Mouse (Mus musculus) testis, adult 2 months (tissue): ENCODE results near the gene Olfr247. TPM values are rescaled to one million over a fixed set of nuclear protein-coding genes. Genes with fewer than 3 reads are reported as not detected.
"Not testable (repeated sequence)": the region's sequence is repeated elsewhere in the genome, so short reads cannot be mapped to it uniquely, and the experiment has no call there.

Source experiments
- H3K27ac ChIP-seq: fragments of 200-500 bp; 2 replicates; pipeline ENCODE4 v1.5.1; 2012; ENCODE audit warnings: low read depth, low read length; ENCODE audit not compliant: control insufficient read depth, insufficient read depth
- H3K27me3 ChIP-seq: fragments of 200-500 bp; 2 replicates; pipeline ENCODE4 v1.6.1; 2012; ENCODE audit warnings: mild to moderate bottlenecking, low read length, moderate library complexity; ENCODE audit not compliant: control insufficient read depth, insufficient read depth
- H3K36me3 ChIP-seq: fragments of 200-500 bp; 2 replicates; pipeline ENCODE4 v1.6.1; 2012; ENCODE audit warnings: mild to moderate bottlenecking, low read length; ENCODE audit not compliant: control insufficient read depth, insufficient read depth
- H3K4me1 ChIP-seq: fragments of 200-500 bp; 2 replicates; pipeline ENCODE4 v1.6.1; 2012; ENCODE audit warnings: low read length; ENCODE audit not compliant: control insufficient read depth, insufficient read depth
- H3K4me3 ChIP-seq: fragments of 200-500 bp; 2 replicates; pipeline ENCODE4 v1.5.1; 2012; ENCODE audit warnings: low read depth, mild to moderate bottlenecking, low read length, moderate library complexity, mixed read lengths; ENCODE audit not compliant: control insufficient read depth
- POLR2A ChIP-seq: fragments of 200-500 bp; IDR thresholded peaks from 2 replicates; pipeline ENCODE4 v1.6.1; 2012; ENCODE audit warnings: low read depth, mild to moderate bottlenecking, inconsistent platforms, low read length, moderate library complexity; ENCODE audit not compliant: control insufficient read depth
- polyA plus RNA-seq: library from polyadenylated mRNA; depleted of rRNA; stranded (reverse); fragments of >200 nt; gene quantifications from 2 replicates; pipeline ENCODE4 v1.2.3, GENCODE M21; 2012; rRNA removed

Gene Olfr247
- not detected in 2 replicates for polyA plus RNA-seq

DNA sequence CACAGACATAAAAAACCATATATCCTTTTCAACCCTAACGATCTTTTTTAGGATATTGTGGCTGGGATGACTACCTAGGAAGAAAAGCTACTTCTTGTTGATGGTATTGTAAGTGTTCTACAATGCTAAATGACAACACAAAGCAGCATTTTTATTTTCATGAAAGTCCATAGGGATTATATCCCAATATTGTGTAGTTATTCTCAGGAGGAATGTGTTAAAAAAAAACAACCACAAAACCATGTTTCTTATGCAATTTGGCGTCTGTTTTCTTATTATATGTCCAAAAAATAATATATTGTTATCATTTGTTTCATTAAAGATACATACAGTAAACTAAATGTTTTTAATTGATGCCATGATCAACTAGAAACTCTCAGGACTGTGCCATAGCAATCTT is at the start of gene Olfr247:
Gene Olfr247 (minus strand): TSS at position 101 of the 400 bp plus-strand sequence.
- H3K36me3 ChIP-seq, H3K4me1 ChIP-seq, H3K27me3 ChIP-seq, H3K27ac ChIP-seq, H3K4me3 ChIP-seq: not testable (repeated sequence)

DNA sequence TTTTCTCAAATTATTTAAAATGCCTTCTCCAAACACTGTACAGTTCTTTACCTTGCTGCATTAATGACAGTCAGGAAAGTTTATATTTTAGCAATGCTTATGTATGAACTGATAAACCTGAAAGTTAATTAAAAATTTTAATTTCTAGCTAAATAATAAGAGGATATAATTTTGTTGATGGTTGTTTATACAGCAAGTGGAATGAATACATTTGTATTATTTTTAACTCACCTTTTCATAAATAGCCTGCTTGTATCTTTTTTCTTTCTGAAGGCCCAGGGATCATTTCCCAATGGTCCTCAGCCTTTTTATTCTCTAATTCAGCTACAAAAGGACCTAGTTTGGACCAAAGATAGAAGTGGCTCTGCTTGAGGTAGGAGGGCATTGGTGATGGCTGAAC is 36.4 kb upstream of the Olfr247 start, which contains the start of gene Olfr820:
Gene Olfr820 (plus strand): TSS at position 301 of the 400 bp plus-strand sequence.
- Histone ChIP-seq H3K4me3 (no peak within 1 kb of the TSS), H3K4me1 (no peaks in the 10 kb centered on the region), H3K27me3 (no peaks in the 10 kb centered on the region), H3K27ac (no peak within 1 kb of the TSS), H3K36me3 (no peaks in the 10 kb centered on the region)
- no peak for TF ChIP-seq POLR2A

DNA sequence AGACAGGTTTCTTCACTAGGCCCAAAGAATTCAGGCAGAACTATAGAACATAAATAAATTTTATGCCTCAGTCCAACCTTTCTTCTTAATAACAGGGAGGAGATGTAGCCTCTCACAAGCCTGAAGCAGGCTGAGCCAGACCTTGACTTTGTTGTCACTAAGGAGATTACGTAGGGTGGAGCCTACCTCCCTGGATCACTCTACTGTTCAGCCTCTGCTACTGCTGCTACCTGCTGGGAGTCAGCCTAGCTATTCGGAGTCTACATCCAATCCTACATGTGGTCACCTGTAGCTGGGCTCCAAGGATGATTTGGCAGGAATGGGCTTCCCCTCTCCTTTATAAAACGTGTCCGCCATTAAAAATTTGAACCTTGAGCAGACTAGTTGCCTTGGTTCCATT is 29.4 kb upstream of the Olfr247 start:
- not testable (repeated sequence) for H3K27ac ChIP-seq, H3K4me3 ChIP-seq, H3K36me3 ChIP-seq, H3K27me3 ChIP-seq, H3K4me1 ChIP-seq

DNA sequence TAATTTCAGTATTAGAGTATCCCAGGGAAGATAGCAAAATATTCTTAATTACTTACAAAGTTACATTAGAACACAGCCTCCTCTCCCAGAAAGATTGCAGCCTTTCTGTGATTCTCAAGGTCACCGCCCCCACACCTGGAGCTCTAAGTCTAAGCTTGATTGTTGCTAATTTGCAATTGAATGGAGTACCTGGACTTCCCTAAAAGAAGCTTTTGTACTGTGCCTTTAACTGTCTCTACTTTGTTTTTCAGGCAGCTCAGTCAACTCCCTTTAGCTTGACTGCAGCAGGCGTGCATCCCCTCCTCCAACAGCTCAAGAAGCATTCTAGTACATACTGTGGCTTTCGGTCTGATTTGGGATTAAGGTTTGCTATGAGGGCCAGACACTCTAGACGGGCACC is 28.2 kb upstream of the Olfr247 start:
- not testable (repeated sequence) for H3K27ac ChIP-seq, H3K4me3 ChIP-seq, H3K4me1 ChIP-seq, H3K27me3 ChIP-seq, H3K36me3 ChIP-seq

DNA sequence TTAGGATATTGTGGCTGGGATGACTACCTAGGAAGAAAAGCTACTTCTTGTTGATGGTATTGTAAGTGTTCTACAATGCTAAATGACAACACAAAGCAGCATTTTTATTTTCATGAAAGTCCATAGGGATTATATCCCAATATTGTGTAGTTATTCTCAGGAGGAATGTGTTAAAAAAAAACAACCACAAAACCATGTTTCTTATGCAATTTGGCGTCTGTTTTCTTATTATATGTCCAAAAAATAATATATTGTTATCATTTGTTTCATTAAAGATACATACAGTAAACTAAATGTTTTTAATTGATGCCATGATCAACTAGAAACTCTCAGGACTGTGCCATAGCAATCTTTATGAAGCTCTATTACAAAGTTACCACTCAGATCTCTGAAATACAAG is 9.0 kb upstream of the Olfr247 start, which contains the start of gene Gm10310:
Gene Gm10310 (minus strand): TSS at position 101 of the 400 bp plus-strand sequence.
- not testable (repeated sequence) for H3K27me3 ChIP-seq, H3K4me1 ChIP-seq, H3K4me3 ChIP-seq, H3K36me3 ChIP-seq, H3K27ac ChIP-seq

DNA sequence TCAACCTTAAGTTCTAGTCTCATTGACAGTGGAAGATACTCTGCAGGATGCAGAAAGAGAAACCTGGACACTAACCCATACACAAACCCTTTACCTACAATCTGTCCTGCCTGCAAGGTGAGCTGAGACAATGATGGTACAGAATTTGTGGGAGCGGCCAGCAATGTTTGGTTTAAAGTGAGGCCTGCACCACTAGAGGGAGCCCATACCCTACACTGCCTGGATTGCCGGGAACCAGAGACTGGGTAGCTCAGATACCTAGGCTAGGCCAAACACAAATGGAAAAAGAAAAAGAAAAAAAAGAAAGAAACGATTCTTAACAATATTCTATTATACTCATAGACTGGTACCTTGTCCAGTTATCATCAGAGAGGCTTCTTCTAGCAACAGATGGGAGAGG is 5.9 kb upstream of the Olfr247 start:
- H3K27me3 ChIP-seq, H3K36me3 ChIP-seq, H3K4me3 ChIP-seq, H3K4me1 ChIP-seq, H3K27ac ChIP-seq: not testable (repeated sequence)

DNA sequence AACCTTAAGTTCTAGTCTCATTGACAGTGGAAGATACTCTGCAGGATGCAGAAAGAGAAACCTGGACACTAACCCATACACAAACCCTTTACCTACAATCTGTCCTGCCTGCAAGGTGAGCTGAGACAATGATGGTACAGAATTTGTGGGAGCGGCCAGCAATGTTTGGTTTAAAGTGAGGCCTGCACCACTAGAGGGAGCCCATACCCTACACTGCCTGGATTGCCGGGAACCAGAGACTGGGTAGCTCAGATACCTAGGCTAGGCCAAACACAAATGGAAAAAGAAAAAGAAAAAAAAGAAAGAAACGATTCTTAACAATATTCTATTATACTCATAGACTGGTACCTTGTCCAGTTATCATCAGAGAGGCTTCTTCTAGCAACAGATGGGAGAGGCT is 2.9 kb downstream of the Olfr247 start:
- H3K27me3 ChIP-seq, H3K4me1 ChIP-seq, H3K27ac ChIP-seq, H3K4me3 ChIP-seq, H3K36me3 ChIP-seq: not testable (repeated sequence)

DNA sequence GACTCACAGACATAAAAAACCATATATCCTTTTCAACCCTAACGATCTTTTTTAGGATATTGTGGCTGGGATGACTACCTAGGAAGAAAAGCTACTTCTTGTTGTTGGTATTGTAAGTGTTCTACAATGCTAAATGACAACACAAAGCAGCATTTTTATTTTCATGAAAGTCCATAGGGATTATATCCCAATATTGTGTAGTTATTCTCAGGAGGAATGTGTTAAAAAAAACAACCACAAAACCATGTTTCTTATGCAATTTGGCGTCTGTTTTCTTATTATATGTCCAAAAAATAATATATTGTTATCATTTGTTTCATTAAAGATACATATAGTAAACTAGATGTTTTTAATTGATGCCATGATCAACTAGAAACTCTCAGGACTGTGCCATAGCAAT is 8.8 kb downstream of the Olfr247 start, which contains the start of gene Olfr819:
Gene Olfr819 (minus strand): TSS at position 101 of the 400 bp plus-strand sequence.
- H3K36me3 ChIP-seq, H3K4me3 ChIP-seq, H3K27me3 ChIP-seq, H3K27ac ChIP-seq, H3K4me1 ChIP-seq: not testable (repeated sequence)

DNA sequence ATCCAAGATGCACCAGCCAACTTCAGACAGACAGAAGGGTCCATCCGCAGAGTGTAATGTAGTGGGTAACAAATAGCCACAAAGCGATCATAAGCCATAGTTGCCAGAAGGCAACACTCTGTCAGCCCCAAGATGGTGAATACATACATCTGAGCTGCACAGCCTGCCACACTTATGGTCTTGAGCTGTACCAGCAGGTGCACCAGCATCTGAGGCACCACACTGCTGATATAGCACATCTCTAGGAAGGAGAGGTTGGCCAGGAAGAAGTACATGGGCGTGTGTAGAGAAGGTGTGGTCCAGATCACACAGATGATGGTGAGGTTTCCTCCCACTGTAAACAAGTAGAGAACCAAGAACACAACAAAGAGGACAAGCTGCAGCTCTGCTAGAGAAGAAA is 9.7 kb downstream of the Olfr247 start:
- not testable (repeated sequence) for H3K27ac ChIP-seq, H3K4me3 ChIP-seq, H3K4me1 ChIP-seq, H3K27me3 ChIP-seq, H3K36me3 ChIP-seq
